Mouse (Mus musculus): ENCODE measurements around the gene Ahsg. TPM values are rescaled to one million over a fixed set of nuclear protein-coding genes. Genes with fewer than 3 reads are reported as not detected.

Gene Ahsg
- total RNA-seq (2021): 10 to 100 TPM in 1 of 2 experiments, 1 to 10 TPM in 1; 9.1 to 10.1 TPM

GRCm38 (mm10) chr16:22890683-22891510, at the start of gene Ahsg:
TSS of gene Ahsg (plus strand) at chr16:22891277.
- intact Hi-C loops (cut with DNase I): no loop called here
- no peak for DNase-seq

GRCm38 (mm10) chr16:22842871-22843270, 48.2 kb upstream of the Ahsg start:
- intact Hi-C loops (cut with DNase I): loop anchor here (10.0 kb wide), 2 partner anchors 828 to 1048 kb away; partner anchors contain the start of gene Map3k13
- DNase-seq: no peak

GRCm38 (mm10) chr16:22844061-22844801, 46.8 kb upstream of the Ahsg start:
- intact Hi-C loops (cut with DNase I): loop anchor here (10.0 kb wide), 2 partner anchors 829 to 1049 kb away; partner anchors contain the start of gene Map3k13
- DNase-seq: peak; percentile 71 to 76

- no peak for DNase-seq
- intact Hi-C loops (cut with DNase I): loop anchor here (10.0 kb wide), 2 partner anchors 830 to 1050 kb away; partner anchors contain the start of gene Map3k13
Observed at GRCm38 (mm10) chr16:22844834-22845233, 46.2 kb upstream of the Ahsg start.

GRCm38 (mm10) chr16:22845481-22845880, 45.6 kb upstream of the Ahsg start:
- intact Hi-C loops (cut with DNase I): loop anchor here (10.0 kb wide), 2 partner anchors 831 to 1051 kb away; partner anchors contain the start of gene Map3k13
- no peak for DNase-seq

GRCm38 (mm10) chr16:22847686-22848085, 43.4 kb upstream of the Ahsg start:
- intact Hi-C loops (cut with DNase I): loop anchor here (10.0 kb wide), 2 partner anchors 833 to 1053 kb away; partner anchors contain the start of gene Map3k13
- no peak for DNase-seq

GRCm38 (mm10) chr16:22848331-22848730, 42.7 kb upstream of the Ahsg start:
- intact Hi-C loops (cut with DNase I): loop anchor here (10.0 kb wide), 2 partner anchors 834 to 1054 kb away; partner anchors contain the start of gene Map3k13

GRCm38 (mm10) chr16:22852709-22853108, 38.4 kb upstream of the Ahsg start:
- DNase-seq: no peak
- intact Hi-C loops (cut with DNase I): no loop called here

More at GRCm38 (mm10) chr16:22848331-22848730, 42.7 kb upstream of the Ahsg start:
- DNase-seq: no peak

GRCm38 (mm10) chr16:22856773-22857172, 34.3 kb upstream of the Ahsg start:
- intact Hi-C loops (cut with DNase I): loop anchor here (5.0 kb wide), 3 partner anchors 251 to 589 kb away; partner anchors contain the start of genes Eif4a2, Rfc4 and Tra2b
- DNase-seq: no peak

- intact Hi-C loops (cut with DNase I): loop anchor here (5.0 kb wide), 3 partner anchors 250 to 590 kb away; partner anchors contain the start of genes Eif4a2, Rfc4 and Tra2b
Observed at GRCm38 (mm10) chr16:22857431-22858113, 33.5 kb upstream of the Ahsg start, which contains the start of the genes Tbccd1 and Dnajb11. TSS of gene Tbccd1 (minus strand) at chr16:22857669. TSS of gene Dnajb11 (plus strand) at chr16:22857845.

GRCm38 (mm10) chr16:22872397-22872796, 18.7 kb upstream of the Ahsg start:
- DNase-seq: no peak
- intact Hi-C loops (cut with DNase I): no loop called here

More at GRCm38 (mm10) chr16:22857431-22858113, 33.5 kb upstream of the Ahsg start, which contains the start of the genes Tbccd1 and Dnajb11:
- peak; percentile 99 for DNase-seq

GRCm38 (mm10) chr16:22873369-22873768, 17.7 kb upstream of the Ahsg start:
- intact Hi-C loops (cut with DNase I): no loop called here

GRCm38 (mm10) chr16:22876218-22877043, 14.6 kb upstream of the Ahsg start:
- peak in 1 of 2 experiments; percentile 43 for DNase-seq

More at GRCm38 (mm10) chr16:22873369-22873768, 17.7 kb upstream of the Ahsg start:
- DNase-seq: no peak

GRCm38 (mm10) chr16:22877660-22878390, 13.3 kb upstream of the Ahsg start:
- no peak for DNase-seq
- intact Hi-C loops (cut with DNase I): loop anchor here (2.0 kb wide), 1 partner anchor 169 kb away; no protein-coding TSS in a partner anchor

More at GRCm38 (mm10) chr16:22876218-22877043, 14.6 kb upstream of the Ahsg start:
- intact Hi-C loops (cut with DNase I): loop anchor here (1.0 to 2.0 kb wide), 3 partner anchors 77 to 259 kb away; no protein-coding TSS in a partner anchor

GRCm38 (mm10) chr16:22878716-22879115, 12.4 kb upstream of the Ahsg start:
- intact Hi-C loops (cut with DNase I): no loop called here
- no peak for DNase-seq

- intact Hi-C loops (cut with DNase I): no loop called here
- no peak for DNase-seq
Observed at GRCm38 (mm10) chr16:22879945-22880595, 11.0 kb upstream of the Ahsg start.

- no peak for DNase-seq
- intact Hi-C loops (cut with DNase I): no loop called here
Observed at GRCm38 (mm10) chr16:22880900-22881299, 10.2 kb upstream of the Ahsg start.

GRCm38 (mm10) chr16:22881487-22881886, 9.6 kb upstream of the Ahsg start:
- intact Hi-C loops (cut with DNase I): no loop called here
- no peak for DNase-seq
